Mouse (Mus musculus): ENCODE measurements at regions not wholly inside any gene's neighbourhood (a gene's known extent, or its start where the extent isn't known, plus 50 kb on each side); places are given as distances from the start of the nearest gene placed in this dataset.

- Histone ChIP-seq H3K27me3 (ENCODE audit: control insufficient read depth, insufficient read depth, low read length) (no peaks in the 10 kb centered on the region), H3K4me2 (replicated peaks; ENCODE audit: low read depth) (no peak overlapping the region), H3K4me3 (ENCODE audit: low read depth, low read length) (no peak overlapping the region), H3K9ac (ENCODE audit: low read length) (no peak overlapping the region), H3K9me3 (ENCODE audit: control insufficient read depth, low read length) (no peaks in the 10 kb centered on the region), H3K36me3 (ENCODE audit: control insufficient read depth, insufficient read depth, low read length) (no peaks in the 10 kb centered on the region), H3K4me1 (replicated peaks; ENCODE audit: control insufficient read depth, insufficient read depth) (0 out of 2 replicates have a peak, but pooled peaks cover 3% of the 10 kb centered on the region), H3K27ac (replicated peaks) (no peak overlapping the region)
- DNase-seq (ENCODE audit: low spot score): no peak
- WGBS: 36% methylated on average over 13 of the region's 13 CpGs
- TF ChIP-seq EP300 (optimal IDR thresholded peaks at IDR 0.05): no peak
- TF ChIP-seq CTCF (IDR thresholded peaks at IDR 0.05; ENCODE audit: low read depth): no peak
- 0 out of 2 replicates have a peak, but pooled peaks have one; percentile 47 for ATAC-seq (ENCODE audit: low FRiP score, low TSS enrichment)
Observed at GRCm38 (mm10) chr14:76850051-76850450, 186.5 kb upstream of the Ccdc122 start.

GRCm38 (mm10) chr14:76849636-76850035 lies 186.9 kb upstream of the Ccdc122 start:
- Histone ChIP-seq H3K9ac (ENCODE audit: low read length) (no peak overlapping the region), H3K4me3 (ENCODE audit: low read depth, low read length) (no peak overlapping the region), H3K36me3 (ENCODE audit: control insufficient read depth, insufficient read depth, low read length) (no peaks in the 10 kb centered on the region), H3K9me3 (ENCODE audit: control insufficient read depth, low read length) (no peaks in the 10 kb centered on the region), H3K4me1 (replicated peaks; ENCODE audit: control insufficient read depth, insufficient read depth) (0 out of 2 replicates have a peak, but pooled peaks cover 3% of the 10 kb centered on the region), H3K27me3 (ENCODE audit: control insufficient read depth, insufficient read depth, low read length) (no peaks in the 10 kb centered on the region), H3K4me2 (replicated peaks; ENCODE audit: low read depth) (no peak overlapping the region), H3K27ac (replicated peaks) (no peak overlapping the region)
- TF ChIP-seq EP300 (optimal IDR thresholded peaks at IDR 0.05): no peak
- no peak for TF ChIP-seq CTCF (IDR thresholded peaks at IDR 0.05; ENCODE audit: low read depth)
- no peak for DNase-seq (ENCODE audit: low spot score)
- WGBS: 53% methylated on average over 6 of the region's 6 CpGs
- no peak for ATAC-seq (ENCODE audit: low FRiP score, low TSS enrichment)

- Histone ChIP-seq H3K27me3 (ENCODE audit: control insufficient read depth, insufficient read depth, low read length) (no peaks in the 10 kb centered on the region), H3K4me3 (ENCODE audit: low read depth, low read length) (no peak overlapping the region), H3K4me1 (replicated peaks; ENCODE audit: control insufficient read depth, insufficient read depth) (0 out of 2 replicates have a peak, but pooled peaks cover 3% of the 10 kb centered on the region), H3K9ac (ENCODE audit: low read length) (no peak overlapping the region), H3K4me2 (replicated peaks; ENCODE audit: low read depth) (no peak overlapping the region), H3K9me3 (ENCODE audit: control insufficient read depth, low read length) (no peaks in the 10 kb centered on the region), H3K27ac (replicated peaks) (no peak overlapping the region), H3K36me3 (ENCODE audit: control insufficient read depth, insufficient read depth, low read length) (no peaks in the 10 kb centered on the region)
- ATAC-seq (ENCODE audit: low FRiP score, low TSS enrichment) (no peak), DNase-seq (ENCODE audit: low spot score) (no peak)
- TF ChIP-seq CTCF (IDR thresholded peaks at IDR 0.05; ENCODE audit: low read depth) (no peak), EP300 (optimal IDR thresholded peaks at IDR 0.05) (no peak)
- 61% methylated on average over 3 of the region's 3 CpGs for WGBS
Observed at GRCm38 (mm10) chr14:76849071-76849470, 187.5 kb upstream of the Ccdc122 start.

- no peaks in the 10 kb centered on the region for H3K4me1 ChIP-seq (replicated peaks; ENCODE audit: control insufficient read depth, insufficient read depth)
- no peak overlapping the region for H3K27ac ChIP-seq (replicated peaks)
- DNase-seq (ENCODE audit: low spot score) (no peak), ATAC-seq (ENCODE audit: low FRiP score, low TSS enrichment) (no peak)
- no peak overlapping the region for H3K9ac ChIP-seq (ENCODE audit: low read length)
- H3K4me3 ChIP-seq (ENCODE audit: low read depth, low read length): no peak overlapping the region
- no peaks in the 10 kb centered on the region for H3K36me3 ChIP-seq (ENCODE audit: control insufficient read depth, insufficient read depth, low read length)
- H3K9me3 ChIP-seq (ENCODE audit: control insufficient read depth, low read length): no peaks in the 10 kb centered on the region
- TF ChIP-seq EP300 (optimal IDR thresholded peaks at IDR 0.05): no peak
- TF ChIP-seq CTCF (IDR thresholded peaks at IDR 0.05; ENCODE audit: low read depth): no peak
- H3K4me2 ChIP-seq (replicated peaks; ENCODE audit: low read depth): no peak overlapping the region
- no peaks in the 10 kb centered on the region for H3K27me3 ChIP-seq (ENCODE audit: control insufficient read depth, insufficient read depth, low read length)
- WGBS: 65% methylated on average over 3 of the region's 3 CpGs
Observed at GRCm38 (mm10) chr14:76845706-76846105, 190.9 kb upstream of the Ccdc122 start.

- 79% methylated on average over 1 of the region's 1 CpGs for WGBS
- Histone ChIP-seq H3K9me3 (ENCODE audit: control insufficient read depth, low read length) (no peaks in the 10 kb centered on the region), H3K4me3 (ENCODE audit: low read depth, low read length) (no peak overlapping the region), H3K27ac (replicated peaks) (no peak overlapping the region), H3K4me1 (replicated peaks; ENCODE audit: control insufficient read depth, insufficient read depth) (no peaks in the 10 kb centered on the region), H3K27me3 (ENCODE audit: control insufficient read depth, insufficient read depth, low read length) (no peaks in the 10 kb centered on the region), H3K36me3 (ENCODE audit: control insufficient read depth, insufficient read depth, low read length) (no peaks in the 10 kb centered on the region), H3K9ac (ENCODE audit: low read length) (no peak overlapping the region), H3K4me2 (replicated peaks; ENCODE audit: low read depth) (no peak overlapping the region)
- TF ChIP-seq CTCF (IDR thresholded peaks at IDR 0.05; ENCODE audit: low read depth) (no peak), EP300 (optimal IDR thresholded peaks at IDR 0.05) (no peak)
- no peak for ATAC-seq (ENCODE audit: low FRiP score, low TSS enrichment)
- DNase-seq (ENCODE audit: low spot score): no peak
Observed at GRCm38 (mm10) chr14:76844717-76845116, 191.9 kb upstream of the Ccdc122 start.

- H3K9me3 ChIP-seq (ENCODE audit: control insufficient read depth, low read length): no peaks in the 10 kb centered on the region
- ATAC-seq (ENCODE audit: low FRiP score, low TSS enrichment): 0 out of 2 replicates have a peak, but pooled peaks have one; percentile 24
- WGBS: 68% methylated on average over 5 of the region's 5 CpGs
Observed at GRCm38 (mm10) chr14:76837583-76838220, 198.9 kb upstream of the Ccdc122 start.

More at GRCm38 (mm10) chr14:76837583-76838220, 198.9 kb upstream of the Ccdc122 start:
- no peaks in the 10 kb centered on the region for H3K36me3 ChIP-seq (ENCODE audit: control insufficient read depth, insufficient read depth, low read length)
- H3K4me3 ChIP-seq (ENCODE audit: low read depth, low read length): no peak overlapping the region
- TF ChIP-seq CTCF (IDR thresholded peaks at IDR 0.05; ENCODE audit: low read depth) (no peak), EP300 (optimal IDR thresholded peaks at IDR 0.05) (no peak)
- no peaks in the 10 kb centered on the region for H3K27me3 ChIP-seq (ENCODE audit: control insufficient read depth, insufficient read depth, low read length)
- peak overlapping the region; percentile 67; the same call in 1 of the 2 replicates for H3K27ac ChIP-seq (replicated peaks)
- no peak overlapping the region for H3K4me2 ChIP-seq (replicated peaks; ENCODE audit: low read depth)
- DNase-seq (ENCODE audit: low spot score): no peak
- no peaks in the 10 kb centered on the region; the same call in 1 of the 2 replicates for H3K4me1 ChIP-seq (replicated peaks; ENCODE audit: control insufficient read depth, insufficient read depth)
- H3K9ac ChIP-seq (ENCODE audit: low read length): no peak overlapping the region

Measured in stomach, postnatal 0 days (tissue).